Mouse (Mus musculus) cerebellum, adult 8-10 months (tissue): ENCODE measurements around the gene Fzd10.

Experiments
- DNase-seq: peaks from one replicate; pipeline ENCODE4 v3.0.0; 2022

Fzd10 gene

GRCm38 (mm10) chr5:128601036-128602019 lies 684 bp downstream of the Fzd10 start:
- no peak for DNase-seq

- no peak for DNase-seq
These were observed 3.0 kb downstream of the Fzd10 start for GRCm38 (mm10) chr5:128603693-128604092.

- no peak for DNase-seq
These were observed 6.0 kb downstream of the Fzd10 start for GRCm38 (mm10) chr5:128606596-128606995.

GRCm38 (mm10) chr5:128609091-128609490 lies 8.4 kb downstream of the Fzd10 start:
- no peak for DNase-seq

- DNase-seq: no peak
These were observed 17.0 kb downstream of the Fzd10 start for GRCm38 (mm10) chr5:128617621-128618020.

GRCm38 (mm10) chr5:128619987-128620386 lies 19.3 kb downstream of the Fzd10 start:
- DNase-seq: no peak

- DNase-seq: no peak
These were observed 19.8 kb downstream of the Fzd10 start for GRCm38 (mm10) chr5:128620408-128620807.

- no peak for DNase-seq
These were observed 27.1 kb downstream of the Fzd10 start for GRCm38 (mm10) chr5:128627763-128628162.

- no peak for DNase-seq
These were observed 36.0 kb downstream of the Fzd10 start for GRCm38 (mm10) chr5:128636648-128637047.

- DNase-seq: no peak
These were observed 36.7 kb downstream of the Fzd10 start for GRCm38 (mm10) chr5:128637071-128638015.

- DNase-seq: no peak
These were observed 38.1 kb downstream of the Fzd10 start for GRCm38 (mm10) chr5:128638716-128639115.

- DNase-seq: no peak
These were observed 42.4 kb downstream of the Fzd10 start for GRCm38 (mm10) chr5:128643065-128643464.

GRCm38 (mm10) chr5:128645720-128646119 lies 45.1 kb downstream of the Fzd10 start:
- DNase-seq: no peak

GRCm38 (mm10) chr5:128646286-128646685 lies 45.6 kb downstream of the Fzd10 start:
- no peak for DNase-seq

GRCm38 (mm10) chr5:128647221-128647730 lies 46.6 kb downstream of the Fzd10 start:
- no peak for DNase-seq

GRCm38 (mm10) chr5:128649336-128649897 lies 48.8 kb downstream of the Fzd10 start:
- no peak for DNase-seq
